Mouse (Mus musculus) kidney, embryonic 15.5 days (tissue): Measurements from ENCODE around the gene Gimap5. TPM values are rescaled to one million over a fixed set of nuclear protein-coding genes. Genes with fewer than 3 reads are reported as not detected.
A peak's percentile ranks its signal among the peaks of the same experiment; 100 is the strongest.

ENCODE experiments used
- ATAC-seq: fragments of 200-750 bp; cut with Nextera tagmentation; replicated peaks from 2 replicates; pipeline ENCODE4 v1.8.0; 2017; ENCODE audit warnings: moderate TSS enrichment; ENCODE audit not compliant: low FRiP score
- H3K27ac ChIP-seq: fragments of 300-500 bp; sonication (generic); 2 replicates; pipeline ENCODE4 v1.5.1; 2015; ENCODE audit warnings: mild to moderate bottlenecking, inconsistent platforms
- H3K27me3 ChIP-seq: fragments of 300-500 bp; sonication (generic); 2 replicates; pipeline ENCODE4 v1.6.1; 2015; ENCODE audit warnings: inconsistent platforms
- H3K36me3 ChIP-seq: fragments of 300-500 bp; sonication (generic); 2 replicates; pipeline ENCODE4 v1.6.1; 2015; ENCODE audit warnings: inconsistent platforms
- H3K4me1 ChIP-seq: fragments of 300-500 bp; sonication (generic); 2 replicates; pipeline ENCODE4 v1.6.1; 2015; ENCODE audit warnings: inconsistent platforms
- H3K4me2 ChIP-seq: fragments of 300-500 bp; sonication (generic); 2 replicates; pipeline ENCODE4 v1.6.1; 2015; ENCODE audit warnings: moderate library complexity, mild to moderate bottlenecking, inconsistent platforms
- H3K4me3 ChIP-seq: fragments of 300-500 bp; sonication (generic); replicated peaks from 2 replicates; pipeline ENCODE4 v1.5.1; 2015; ENCODE audit warnings: mild to moderate bottlenecking, inconsistent platforms
- H3K9ac ChIP-seq: fragments of 300-500 bp; sonication (generic); 2 replicates; pipeline ENCODE4 v1.6.1; 2015; ENCODE audit warnings: mild to moderate bottlenecking, inconsistent platforms
- H3K9me3 ChIP-seq: fragments of 300-500 bp; sonication (generic); replicated peaks from 2 replicates; pipeline ENCODE4 v1.6.1; 2016; ENCODE audit warnings: inconsistent platforms
- WGBS: fragments of 180-500 bp; shearing (Covaris S2); methylation state at CpG from one replicate; pipeline ENCODE4 v1.1.7; 2015; ENCODE audit warnings: mixed read lengths; 5-methylcytosine and 5-hydroxymethylcytosine counted together
- polyA plus RNA-seq: library from polyadenylated mRNA; unstranded; fragments of >200 nt; fragmentation: Nextera tagmentation; extraction: Ambion mirVana; gene quantifications from 2 replicates; pipeline ENCODE4 v1.2.1, GENCODE M21; 2015

The Gimap5 gene
- polyA plus RNA-seq, 1 experiment from 2014 or later = 16.5 TPM

DNA sequence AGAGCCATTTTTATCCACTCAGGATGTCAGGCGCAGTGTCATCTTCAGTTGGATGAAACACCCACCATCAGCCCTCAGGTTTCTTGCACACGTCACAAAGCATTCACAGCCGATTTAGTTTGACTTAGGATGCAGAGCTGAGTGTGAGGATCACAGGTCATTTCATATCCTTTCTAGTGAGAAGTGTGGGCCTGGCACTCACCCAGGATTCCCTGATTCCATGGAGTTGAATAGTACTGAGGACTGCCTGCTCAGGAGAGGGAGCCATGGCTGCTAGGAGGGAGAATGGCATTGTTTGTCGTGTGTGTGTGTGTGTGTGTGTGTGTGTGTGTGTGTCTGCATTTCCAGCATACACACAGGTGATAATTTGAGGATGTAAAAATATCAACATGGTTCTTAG is 25.7 kb upstream of the Gimap5 start:
- H3K4me2 ChIP-seq = no peak overlapping the region
- H3K4me3 ChIP-seq = no peak overlapping the region
- H3K9me3 ChIP-seq = no peaks in the 10 kb centered on the region
- no peak for ATAC-seq
- H3K4me1 ChIP-seq = 0 out of 2 replicates have a peak, but pooled peaks cover 2% of the 10 kb centered on the region
- no peak overlapping the region for H3K27ac ChIP-seq
- 82% methylated on average over 4 of the region's 4 CpGs for WGBS
- no peaks in the 10 kb centered on the region for H3K36me3 ChIP-seq
- no peaks in the 10 kb centered on the region for H3K27me3 ChIP-seq
- H3K9ac ChIP-seq = no peak overlapping the region

DNA sequence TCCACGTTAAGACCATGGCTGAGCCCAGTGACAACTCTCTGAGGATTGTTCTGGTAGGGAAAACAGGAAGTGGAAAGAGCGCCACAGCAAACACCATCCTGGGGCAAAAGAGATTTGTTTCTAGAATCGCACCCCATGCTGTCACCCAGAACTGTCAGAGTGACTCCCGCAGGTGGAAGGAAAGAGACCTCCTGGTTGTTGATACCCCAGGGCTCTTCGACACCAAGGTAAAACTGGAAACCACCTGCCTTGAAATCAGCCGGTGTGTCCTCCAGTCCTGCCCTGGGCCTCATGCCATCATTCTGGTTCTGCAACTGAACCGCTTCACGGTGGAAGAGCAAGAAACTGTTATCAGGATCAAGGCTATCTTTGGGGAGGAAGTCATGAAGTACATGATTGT is 22.5 kb upstream of the Gimap5 start:
- 79% methylated on average over 8 of the region's 8 CpGs for WGBS
- Histone ChIP-seq H3K4me3 (no peak overlapping the region), H3K27me3 (no peaks in the 10 kb centered on the region), H3K36me3 (no peaks in the 10 kb centered on the region), H3K4me2 (no peak overlapping the region), H3K9me3 (no peaks in the 10 kb centered on the region), H3K27ac (no peak overlapping the region), H3K4me1 (peaks cover 7% of the 10 kb centered on the region; the same call in 1 of the 2 replicates), H3K9ac (no peak overlapping the region)
- no peak for ATAC-seq

DNA sequence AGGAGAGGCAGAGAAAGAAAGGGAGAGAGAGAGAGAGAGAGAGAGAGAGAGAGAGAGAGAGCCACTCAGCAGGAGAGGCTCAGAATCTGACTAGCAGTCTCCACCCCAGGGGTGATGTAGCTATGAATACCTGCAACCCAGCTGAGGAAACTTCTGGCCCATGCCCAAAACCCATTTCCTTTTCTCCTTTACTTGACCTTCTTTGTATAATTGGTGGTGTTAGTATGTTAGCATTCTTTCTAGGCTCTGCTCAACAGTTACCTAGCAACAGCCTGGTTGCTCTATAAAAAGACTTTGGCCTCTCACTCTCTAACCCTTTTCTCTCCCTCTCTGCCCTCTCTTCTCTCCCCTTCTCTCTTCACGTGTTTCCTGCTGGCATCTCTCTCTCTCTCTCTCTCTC is 20.5 kb upstream of the Gimap5 start:
- peak overlapping the region; percentile 51; the same call in 1 of the 2 replicates for H3K27ac ChIP-seq
- no peaks in the 10 kb centered on the region for H3K9me3 ChIP-seq
- no peak overlapping the region for H3K4me2 ChIP-seq
- no peak overlapping the region for H3K9ac ChIP-seq
- 0% methylated on average over 1 of the region's 1 CpGs for WGBS
- no peaks in the 10 kb centered on the region for H3K36me3 ChIP-seq
- ATAC-seq = peak; percentile 79
- no peaks in the 10 kb centered on the region for H3K27me3 ChIP-seq
- H3K4me1 ChIP-seq = peaks cover 7% of the 10 kb centered on the region; the same call in 1 of the 2 replicates
- H3K4me3 ChIP-seq = no peak overlapping the region

DNA sequence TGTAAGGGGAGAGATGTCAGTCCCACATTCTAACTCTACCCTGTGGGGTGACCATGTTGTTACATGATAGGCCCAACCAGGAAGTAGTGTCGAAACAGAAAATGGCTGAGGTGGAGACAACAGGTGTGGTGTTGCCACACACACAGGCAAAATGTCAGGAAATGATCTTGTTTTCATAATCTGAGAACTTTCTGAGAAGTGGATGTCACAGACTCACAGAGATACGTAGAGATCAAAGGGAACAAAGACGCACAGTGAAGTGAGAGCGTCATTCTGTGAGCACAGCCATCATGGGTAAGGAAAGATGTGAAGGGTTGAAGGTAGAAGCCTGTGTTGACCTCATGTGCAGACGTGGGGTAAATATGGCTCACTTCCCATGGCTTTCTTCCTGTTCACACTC is 18.2 kb upstream of the Gimap5 start:
- Histone ChIP-seq H3K36me3 (no peaks in the 10 kb centered on the region), H3K4me3 (no peak overlapping the region), H3K9ac (no peak overlapping the region), H3K27me3 (no peaks in the 10 kb centered on the region), H3K4me2 (no peak overlapping the region), H3K4me1 (peaks cover 7% of the 10 kb centered on the region; the same call in 1 of the 2 replicates), H3K9me3 (no peaks in the 10 kb centered on the region), H3K27ac (no peak overlapping the region)
- no peak for ATAC-seq
- WGBS = 83% methylated on average over 5 of the region's 5 CpGs

DNA sequence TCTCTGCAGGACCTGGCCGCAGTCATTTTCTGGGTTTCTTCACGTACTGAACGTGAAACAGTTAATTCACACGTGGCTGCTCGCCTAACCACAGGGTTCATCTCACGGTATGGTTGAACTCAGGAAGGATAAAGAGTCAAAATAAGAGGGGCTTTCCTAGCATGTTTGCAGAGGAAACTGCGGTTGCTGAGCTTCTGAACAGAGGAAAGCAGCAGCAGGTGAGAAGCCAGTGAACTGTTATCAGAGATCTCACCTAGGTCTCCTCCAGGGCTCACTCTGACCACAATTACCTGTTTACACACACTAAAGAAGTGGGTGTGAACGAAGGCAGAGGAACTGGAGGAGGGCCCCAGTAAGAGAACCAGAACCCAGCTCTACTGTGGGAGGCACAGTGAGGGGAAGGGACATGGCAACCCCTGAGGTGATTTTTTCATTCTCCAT is 13.1 kb upstream of the Gimap5 start:
- H3K9ac ChIP-seq = no peak overlapping the region
- 44% methylated on average over 8 of the region's 8 CpGs for WGBS
- no peak overlapping the region for H3K4me3 ChIP-seq
- H3K27me3 ChIP-seq = no peaks in the 10 kb centered on the region
- no peak overlapping the region for H3K4me2 ChIP-seq
- ATAC-seq = no peak
- no peaks in the 10 kb centered on the region for H3K4me1 ChIP-seq
- H3K36me3 ChIP-seq = no peaks in the 10 kb centered on the region
- no peaks in the 10 kb centered on the region for H3K9me3 ChIP-seq
- no peak overlapping the region for H3K27ac ChIP-seq

DNA sequence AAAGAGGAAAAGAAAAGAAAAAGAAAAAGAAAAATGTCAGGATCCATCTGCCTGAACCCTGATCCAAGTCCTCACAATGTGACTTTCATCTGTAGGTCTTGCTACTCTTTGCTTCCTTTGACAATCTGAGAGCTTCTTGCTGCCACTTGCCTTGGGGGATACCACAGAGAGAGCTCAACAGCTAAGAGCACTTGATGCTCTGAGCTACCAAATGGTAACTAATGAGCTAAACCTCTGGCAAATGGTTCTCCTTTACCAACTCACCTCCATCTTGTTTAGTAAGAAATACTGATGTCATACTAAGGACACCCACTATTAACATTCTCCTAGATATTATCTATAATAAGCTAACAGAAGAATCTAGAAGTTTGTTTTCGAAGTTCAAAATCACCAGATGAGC is 12.3 kb upstream of the Gimap5 start:
- H3K9me3 ChIP-seq = no peaks in the 10 kb centered on the region
- H3K27ac ChIP-seq = no peak overlapping the region
- H3K27me3 ChIP-seq = no peaks in the 10 kb centered on the region
- H3K4me3 ChIP-seq = no peak overlapping the region
- ATAC-seq = no peak
- no peak overlapping the region for H3K9ac ChIP-seq
- H3K4me2 ChIP-seq = no peak overlapping the region
- no peaks in the 10 kb centered on the region for H3K4me1 ChIP-seq
- 87% methylated on average over 1 of the region's 1 CpGs for WGBS
- H3K36me3 ChIP-seq = no peaks in the 10 kb centered on the region

DNA sequence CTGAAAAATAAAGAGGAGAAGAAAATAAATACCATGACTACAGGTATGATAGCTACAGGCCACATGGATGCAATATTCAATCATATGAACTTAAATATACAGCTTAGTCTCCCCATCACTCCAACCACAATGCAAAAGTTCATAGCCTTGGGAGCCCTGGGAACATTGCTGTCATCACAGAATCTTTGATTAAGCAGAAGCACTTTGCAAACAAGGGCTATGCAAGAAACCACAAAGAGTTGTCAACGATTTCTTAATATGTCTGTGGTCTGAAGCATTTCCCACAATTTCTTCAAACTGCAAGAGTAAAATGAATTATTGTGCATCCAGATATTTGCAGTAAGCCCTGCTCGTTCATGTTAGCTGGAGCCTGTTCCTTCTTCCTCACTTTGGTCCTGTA is 8.9 kb upstream of the Gimap5 start:
- no peaks in the 10 kb centered on the region for H3K36me3 ChIP-seq
- 82% methylated on average over 2 of the region's 2 CpGs for WGBS

DNA sequence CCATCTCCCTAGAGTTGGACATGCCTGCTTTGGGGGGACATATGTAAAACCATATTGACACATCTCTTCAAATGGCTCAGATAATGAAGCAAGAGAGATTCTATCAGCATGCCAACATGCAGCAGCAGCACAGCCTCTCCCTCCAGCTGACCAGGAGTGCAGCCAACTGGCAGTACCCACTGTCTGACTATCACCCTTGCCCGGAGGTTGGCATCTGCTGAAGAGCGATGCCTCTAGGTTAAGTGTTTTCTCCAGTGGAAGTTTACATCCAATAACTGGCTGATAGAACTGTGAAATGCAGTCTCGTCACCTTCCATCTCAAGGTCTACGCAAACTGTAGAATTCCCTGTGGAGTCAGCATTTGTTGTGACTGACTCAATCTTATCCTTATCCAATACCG is 8.3 kb upstream of the Gimap5 start:
- H3K27ac ChIP-seq = no peak overlapping the region
- H3K4me2 ChIP-seq = no peak overlapping the region
- H3K36me3 ChIP-seq = no peaks in the 10 kb centered on the region
- no peak for ATAC-seq
- 89% methylated on average over 5 of the region's 5 CpGs for WGBS
- H3K27me3 ChIP-seq = peaks cover 19% of the 10 kb centered on the region
- no peak overlapping the region for H3K4me3 ChIP-seq
- no peaks in the 10 kb centered on the region for H3K9me3 ChIP-seq
- no peak overlapping the region for H3K9ac ChIP-seq
- H3K4me1 ChIP-seq = peaks cover 19% of the 10 kb centered on the region

More for the DNA sequence above, 8.9 kb upstream of the Gimap5 start:
- ATAC-seq = no peak
- Histone ChIP-seq H3K4me2 (no peak overlapping the region), H3K4me1 (peaks cover 13% of the 10 kb centered on the region), H3K9ac (no peak overlapping the region), H3K27me3 (peaks cover 12% of the 10 kb centered on the region), H3K27ac (no peak overlapping the region), H3K9me3 (no peaks in the 10 kb centered on the region), H3K4me3 (no peak overlapping the region)

DNA sequence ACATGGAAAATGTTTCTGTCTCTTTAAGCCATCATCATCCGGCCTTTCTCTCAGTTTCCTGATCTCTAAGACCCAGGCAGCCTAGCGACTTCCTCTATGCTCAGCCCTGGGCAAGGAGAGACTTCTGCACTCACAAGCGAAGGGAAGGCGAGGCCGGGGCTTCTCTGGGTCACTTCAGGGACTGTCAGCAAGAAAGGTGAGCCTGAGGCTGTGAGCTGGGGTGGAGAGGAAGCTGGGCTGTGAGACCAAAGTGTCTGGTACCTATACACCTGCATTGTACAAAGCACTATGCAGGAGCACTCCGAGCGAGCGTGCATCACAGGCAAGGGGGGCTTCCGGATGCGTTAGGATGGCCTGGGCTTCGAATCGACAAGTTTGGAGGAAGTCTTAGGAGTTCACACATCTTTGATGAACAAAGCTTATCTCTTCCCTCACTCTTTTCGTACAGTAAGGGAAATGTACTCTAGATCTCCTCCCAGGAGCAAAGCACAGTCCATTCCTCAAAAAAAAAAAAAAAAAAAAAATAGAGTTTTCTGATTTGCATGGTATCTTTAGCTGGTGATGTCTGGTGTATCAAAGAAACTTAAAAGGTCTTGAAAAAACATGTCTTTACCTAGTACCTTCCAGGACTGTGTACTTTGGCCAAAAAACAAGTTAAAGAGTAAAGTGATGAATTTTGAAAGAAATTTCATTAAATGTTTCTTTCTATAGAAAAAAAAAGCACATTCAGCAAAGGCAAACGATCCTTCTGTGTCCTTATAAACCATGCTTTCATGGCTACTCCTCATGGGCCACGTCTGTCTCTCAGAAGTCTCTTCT is 6.8 kb upstream of the Gimap5 start, which contains the start of gene Gimap1:
Gimap1 (plus strand) TSS at position 94 of the 819 bp plus-strand sequence.
- Histone ChIP-seq H3K27me3 (peaks cover 28% of the 10 kb centered on the region), H3K4me3 (peak within 1 kb of the TSS; percentile 35), H3K27ac (peak within 1 kb of the TSS; percentile 69; the same call in 1 of the 2 replicates), H3K4me2 (peak within 1 kb of the TSS; percentile 86), H3K36me3 (no peaks in the 10 kb centered on the region), H3K4me1 (peaks cover 24% of the 10 kb centered on the region), H3K9ac (no peak within 1 kb of the TSS), H3K9me3 (no peaks in the 10 kb centered on the region)
- WGBS = 73% methylated on average over 15 of the region's 15 CpGs
- no peak for ATAC-seq

DNA sequence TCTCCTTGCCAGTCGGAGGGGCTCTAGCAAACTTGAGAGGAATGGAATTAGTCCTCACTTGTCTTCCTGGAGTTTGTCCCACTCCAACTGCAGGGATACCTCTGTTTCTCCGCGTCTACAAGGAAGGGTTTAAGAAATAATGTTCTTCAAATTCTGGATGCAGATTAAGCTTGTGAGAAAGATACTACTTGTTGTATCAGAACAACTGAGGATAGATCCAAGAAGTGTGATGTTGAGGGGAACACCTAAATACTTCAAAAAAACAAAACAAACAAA is 6.3 kb upstream of the Gimap5 start:
- Histone ChIP-seq H3K9ac (no peak overlapping the region), H3K27me3 (peaks cover 32% of the 10 kb centered on the region), H3K4me2 (peak overlapping the region; percentile 86), H3K4me3 (peak overlapping the region; percentile 1; the same call in 1 of the 2 replicates), H3K4me1 (peaks cover 24% of the 10 kb centered on the region), H3K27ac (0 out of 2 replicates have a peak overlapping the region, but pooled peaks have one; percentile 69), H3K36me3 (no peaks in the 10 kb centered on the region), H3K9me3 (no peaks in the 10 kb centered on the region)
- 82% methylated on average over 3 of the region's 3 CpGs for WGBS
- ATAC-seq = no peak

DNA sequence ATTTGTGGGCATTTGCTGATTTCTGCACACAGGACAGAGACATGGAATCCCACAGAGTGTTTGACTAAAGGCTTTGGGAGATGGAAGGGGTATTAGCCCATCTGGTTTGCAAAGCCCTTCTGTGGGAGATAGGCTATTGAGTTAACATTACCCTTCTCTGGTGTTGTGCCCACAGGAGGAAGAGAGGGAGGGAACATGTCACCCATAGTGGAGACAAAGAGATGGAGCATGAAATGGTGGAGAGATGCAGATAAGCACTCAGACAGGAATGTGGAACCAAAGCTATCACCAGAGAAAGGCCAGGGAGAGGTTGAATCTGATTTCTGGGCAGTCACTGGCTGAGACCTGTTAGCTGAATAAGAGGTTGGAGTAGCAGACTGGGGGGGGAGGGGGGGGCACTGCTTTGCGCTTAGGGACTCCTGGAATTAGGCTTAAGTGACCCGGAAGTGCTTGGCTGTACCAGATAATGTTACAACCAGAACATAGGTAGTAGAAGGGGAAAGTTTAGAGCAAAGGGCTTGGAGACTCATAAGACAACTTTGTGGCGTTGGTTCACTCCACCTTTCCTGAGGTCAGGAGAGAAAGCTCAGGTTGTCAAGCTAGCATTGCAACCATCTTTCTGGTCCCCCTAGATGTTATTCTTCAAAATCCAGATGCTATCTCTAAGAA is 5.4 kb upstream of the Gimap5 start:
- H3K9ac ChIP-seq = no peak overlapping the region
- H3K4me2 ChIP-seq = peak overlapping the region; percentile 86
- 66% methylated on average over 3 of the region's 3 CpGs for WGBS
- no peak for ATAC-seq
- H3K27ac ChIP-seq = peak overlapping the region; percentile 69
- H3K27me3 ChIP-seq = peaks cover 35% of the 10 kb centered on the region
- H3K4me3 ChIP-seq = peak overlapping the region; percentile 1; the same call in 1 of the 2 replicates
- no peaks in the 10 kb centered on the region for H3K36me3 ChIP-seq
- H3K9me3 ChIP-seq = no peaks in the 10 kb centered on the region
- peaks cover 24% of the 10 kb centered on the region for H3K4me1 ChIP-seq

DNA sequence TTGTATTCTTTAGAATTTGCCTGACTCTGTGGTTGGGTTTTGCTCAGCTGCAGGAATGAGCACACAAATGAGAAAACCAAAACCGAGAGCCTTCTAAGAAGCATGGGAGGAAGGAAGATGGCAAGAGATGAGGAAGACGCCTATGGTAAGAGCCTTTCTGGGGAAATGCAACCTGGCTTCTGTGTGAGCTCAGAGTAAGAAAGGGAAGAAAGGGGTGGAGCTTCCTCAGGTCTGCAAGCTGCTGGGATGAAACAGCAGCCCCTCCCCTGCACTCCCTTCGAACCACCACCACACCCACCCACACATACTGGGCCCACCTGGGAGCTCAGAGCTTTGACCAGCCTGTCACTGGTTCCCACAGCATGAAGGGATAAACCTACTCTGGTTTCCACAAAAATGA is 4.7 kb upstream of the Gimap5 start:
- H3K4me3 ChIP-seq = no peak overlapping the region
- ATAC-seq = peak; percentile 49
- H3K27ac ChIP-seq = peak overlapping the region; percentile 69

More for the DNA sequence above, 4.7 kb upstream of the Gimap5 start:
- H3K9me3 ChIP-seq = no peaks in the 10 kb centered on the region
- peak overlapping the region; percentile 86 for H3K4me2 ChIP-seq
- 22% methylated on average over 3 of the region's 3 CpGs for WGBS
- H3K27me3 ChIP-seq = peaks cover 39% of the 10 kb centered on the region
- peaks cover 24% of the 10 kb centered on the region for H3K4me1 ChIP-seq
- H3K36me3 ChIP-seq = no peaks in the 10 kb centered on the region
- no peak overlapping the region for H3K9ac ChIP-seq
